Mouse (Mus musculus) spleen, adult 2 months (tissue): Measurements from ENCODE around the gene Lpin2.

Experiments used
- CTCF ChIP-seq: fragments of 200-500 bp; IDR thresholded peaks from 2 replicates; pipeline ENCODE4 v1.5.1; 2011; ENCODE audit warnings: mild to moderate bottlenecking, inconsistent platforms; ENCODE audit not compliant: insufficient read depth, insufficient read length, insufficient replicate concordance; ENCODE audit errors: extremely low read depth
- POLR2A ChIP-seq: fragments of 200-500 bp; IDR thresholded peaks from 2 replicates; pipeline ENCODE4 v1.6.1; 2011; ENCODE audit warnings: low read depth, low read length, inconsistent platforms

DNA sequence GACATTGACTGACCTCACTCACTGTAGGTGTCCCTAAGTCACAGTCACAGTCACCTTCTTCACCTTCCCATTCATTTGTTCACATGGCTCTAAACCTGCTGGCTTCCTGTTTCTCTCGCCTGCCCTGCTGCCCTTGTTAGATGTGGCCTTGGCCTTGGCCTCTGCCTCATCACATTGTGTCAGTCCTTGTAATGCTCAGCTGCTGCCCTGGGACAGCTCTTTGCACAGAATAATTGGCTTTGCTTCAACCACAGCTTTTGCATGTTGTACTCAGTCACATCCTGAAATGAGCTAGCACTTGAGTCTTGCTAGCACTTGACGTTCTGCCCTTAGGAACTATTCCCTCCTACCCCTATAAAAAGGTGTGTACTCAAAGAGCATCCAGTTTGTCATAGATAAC is 42.2 kb downstream of the Lpin2 start:
- TF ChIP-seq POLR2A (no peak), CTCF (no peak)
